Mouse (Mus musculus): ENCODE data around the gene Mrpl44.

- TF ChIP-seq CTCF (IDR thresholded peaks at IDR 0.05; ENCODE audit: borderline replicate concordance, control insufficient read depth, extremely low read depth, insufficient read depth, low read length, poor library complexity) (no peak), POLR2A (IDR thresholded peaks at IDR 0.05; ENCODE audit: control insufficient read depth, extremely low read depth, insufficient read depth, low read length, poor library complexity) (no peak)
Measured at GRCm38 (mm10) chr1:79786267-79786927, 10.6 kb downstream of the Mrpl44 start.
